Mouse (Mus musculus) heart, postnatal 14 days (tissue): ENCODE results near the gene Epb41l1. TPM values are rescaled to one million over a fixed set of nuclear protein-coding genes. Genes with fewer than 3 reads are reported as not detected.
A peak's percentile ranks its signal among the peaks of the same experiment; 100 is the strongest.

Experiments used
- DNase-seq, 2 experiments: peaks; one replicate each; pipeline ENCODE4 v3.0.0; 2021 to 2022
- intact Hi-C: fragments of 180-260 bp; cut with DNase I; formaldehyde crosslinking; loops from one replicate; pipeline ENCODE4 v1.15.1; 2025
- total RNA-seq, 2 experiments: library from RNA; stranded (reverse); gene quantifications; 2 replicates each; pipeline ENCODE4 v1.2.3; 2021

Gene Epb41l1
- total RNA-seq, 2 experiments from 2014 or later = 10.1 to 13.9 TPM

DNA sequence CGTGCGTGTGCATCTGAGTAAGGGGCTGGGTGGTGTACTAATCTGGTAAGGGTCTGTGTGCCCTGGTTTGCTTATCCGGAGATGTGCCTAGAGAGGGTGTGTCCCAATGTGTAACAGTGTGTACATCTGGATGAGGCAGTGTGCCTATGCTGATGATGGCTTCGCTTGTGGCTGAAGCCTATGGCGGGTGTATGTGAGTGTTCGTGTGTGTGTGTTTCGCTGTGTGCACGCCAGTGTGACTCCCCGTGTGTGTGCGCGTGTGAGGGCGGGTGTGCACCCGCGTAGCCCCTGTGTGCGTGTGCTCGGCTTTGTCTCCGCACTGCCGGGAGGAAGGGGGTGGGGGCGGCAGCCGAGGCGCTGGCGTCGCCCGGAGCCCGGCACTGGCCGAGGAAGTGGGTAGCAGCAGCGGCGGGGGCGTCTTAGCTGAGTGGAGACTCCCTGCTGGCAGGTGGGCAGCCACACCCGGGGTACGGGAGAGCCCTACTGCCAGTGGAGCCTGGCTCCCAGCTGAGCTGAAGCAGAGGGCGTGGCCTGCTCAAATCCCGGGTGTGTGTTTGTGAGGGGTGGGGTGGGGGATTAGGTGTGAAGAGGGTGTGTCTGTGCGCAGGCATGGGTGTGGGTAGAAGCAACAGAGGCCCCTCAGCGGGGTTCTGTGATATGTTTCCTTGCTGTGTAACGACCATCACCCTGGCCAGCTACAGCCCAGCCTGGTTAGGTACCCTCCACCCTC is 837 bp downstream of the Epb41l1 start:
- intact Hi-C loops = loop anchor here (5.0 kb wide), 1 partner anchor 76 kb away; no protein-coding TSS in a partner anchor

DNA sequence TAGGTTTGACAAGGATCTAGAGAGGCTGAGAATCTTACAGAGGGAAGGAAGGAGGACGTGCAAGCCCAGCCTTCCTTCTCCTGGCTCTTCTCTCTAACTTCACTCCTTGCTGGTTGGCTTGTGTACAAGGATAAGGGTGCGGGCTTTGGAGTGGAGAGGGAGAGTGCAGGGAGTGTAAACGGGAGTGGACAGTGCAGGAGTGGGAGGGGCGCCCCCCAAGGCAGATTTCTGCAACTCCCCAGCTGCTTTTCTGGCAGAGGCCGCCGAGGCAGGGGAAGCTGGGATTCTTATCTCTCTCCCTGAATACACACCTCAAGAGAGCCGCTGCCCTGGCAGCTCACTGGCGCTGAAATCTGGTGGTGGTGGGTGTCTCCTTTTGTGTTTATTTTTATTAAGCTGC is 1.9 kb downstream of the Epb41l1 start:
- intact Hi-C loops = loop anchor here (5.0 kb wide), 1 partner anchor 75 kb away; no protein-coding TSS in a partner anchor
- peak; percentile 10 to 24 for DNase-seq

More for the DNA sequence above, 837 bp downstream of the Epb41l1 start:
- peak; percentile 14 to 17 for DNase-seq

DNA sequence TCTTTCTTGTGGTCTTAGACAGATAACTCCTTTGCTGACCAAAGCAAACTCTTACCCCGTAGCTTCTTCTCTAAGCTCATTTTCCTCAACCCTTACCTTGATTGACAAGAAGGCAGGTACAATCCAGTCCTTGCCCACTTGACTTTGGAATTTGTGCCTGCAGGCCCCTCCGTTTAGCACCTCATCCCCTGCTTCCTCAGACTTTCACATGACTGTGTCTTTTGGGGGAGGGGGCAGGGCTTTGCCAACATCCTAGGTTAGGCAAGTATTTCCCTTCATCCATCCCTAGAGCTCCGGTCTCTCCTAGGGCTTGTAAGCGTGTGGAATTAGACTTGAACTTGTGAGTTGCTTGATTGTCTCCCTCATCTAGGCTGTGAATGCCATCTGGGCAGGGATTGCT is 3.0 kb downstream of the Epb41l1 start:
- DNase-seq = no peak
- intact Hi-C loops = loop anchor here (5.0 kb wide), 1 partner anchor 74 kb away; no protein-coding TSS in a partner anchor

DNA sequence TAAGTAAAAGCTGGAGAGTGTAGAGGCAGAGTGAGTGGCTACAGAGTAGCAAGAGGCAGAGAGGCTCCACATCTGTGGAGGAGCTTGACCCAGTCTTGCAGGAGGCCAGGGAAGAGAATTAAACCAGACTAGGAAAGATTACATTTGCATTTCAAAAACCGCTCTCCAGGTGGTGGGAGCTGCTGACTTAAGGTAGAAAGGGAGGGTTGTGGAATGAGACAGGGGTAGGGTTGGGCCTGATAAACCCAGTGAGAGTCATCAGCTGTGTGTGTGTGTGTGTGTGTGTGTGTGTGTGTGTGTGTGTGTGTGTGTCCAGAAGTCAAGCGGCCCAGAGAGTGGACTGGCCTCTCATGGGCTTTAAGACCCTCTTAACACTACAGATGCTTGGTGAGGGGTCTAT is 4.9 kb downstream of the Epb41l1 start:
- intact Hi-C loops = no loop called here
- no peak for DNase-seq

DNA sequence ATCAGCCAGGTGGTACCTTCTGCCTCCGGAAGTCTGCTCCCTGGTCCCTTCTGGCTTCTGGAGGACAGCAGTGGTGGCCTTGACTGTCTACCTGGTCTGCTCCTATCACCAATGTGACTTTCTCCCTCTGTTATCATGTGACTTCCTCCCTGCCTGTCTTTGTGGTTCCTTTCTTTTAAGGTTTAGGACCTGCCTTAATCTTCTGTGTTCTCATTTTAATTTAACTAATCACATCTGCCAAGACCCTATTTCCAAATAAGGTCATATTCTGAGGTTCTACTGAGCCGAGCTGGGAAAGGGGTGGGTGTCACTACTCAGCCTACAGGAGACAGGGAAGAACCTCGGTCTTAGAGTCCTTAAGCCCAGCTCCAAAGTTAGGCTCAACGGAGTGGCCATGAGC is 5.4 kb downstream of the Epb41l1 start:
- DNase-seq = no peak
- intact Hi-C loops = no loop called here

DNA sequence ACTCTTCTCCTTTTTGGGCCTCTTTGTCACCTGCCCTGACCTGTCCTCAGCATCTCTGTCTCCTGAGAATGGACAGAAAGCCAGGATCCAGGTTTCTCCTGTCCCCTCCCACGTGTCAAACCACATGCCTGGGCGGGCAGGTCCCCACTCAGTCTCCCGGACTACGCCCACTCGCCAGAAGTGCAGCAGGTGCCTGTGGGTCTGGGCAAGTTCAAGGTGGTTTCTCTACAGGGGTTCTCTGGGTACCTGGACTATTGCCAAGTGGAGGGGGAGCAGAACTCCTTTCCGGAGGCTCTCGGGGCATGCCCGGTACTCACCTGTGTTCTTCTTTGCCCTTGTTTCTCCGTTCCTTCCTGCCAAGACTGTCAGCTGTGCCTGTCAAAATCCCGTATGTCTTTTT is 9.1 kb downstream of the Epb41l1 start:
- no peak for DNase-seq
- intact Hi-C loops = no loop called here

DNA sequence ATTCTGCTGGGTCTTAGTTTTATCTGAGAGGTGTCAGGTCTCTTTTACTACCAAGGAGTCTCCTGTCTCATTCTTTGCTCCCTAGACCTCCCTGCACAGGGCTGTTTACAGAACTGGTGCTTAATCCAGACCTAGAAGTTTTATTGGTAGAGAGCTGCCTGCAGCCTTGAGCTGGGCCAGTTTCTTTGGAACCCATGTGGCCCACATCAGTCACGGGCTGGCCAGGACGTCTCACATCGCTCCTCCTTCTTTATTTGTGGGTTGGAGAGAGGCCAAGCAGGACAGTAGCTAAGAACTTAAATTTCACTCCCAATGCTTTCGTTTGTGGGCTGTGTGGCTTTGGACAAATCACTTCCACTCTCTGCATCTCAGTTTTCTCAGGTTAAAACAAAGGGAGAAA is 9.6 kb downstream of the Epb41l1 start:
- intact Hi-C loops = no loop called here
- no peak for DNase-seq

DNA sequence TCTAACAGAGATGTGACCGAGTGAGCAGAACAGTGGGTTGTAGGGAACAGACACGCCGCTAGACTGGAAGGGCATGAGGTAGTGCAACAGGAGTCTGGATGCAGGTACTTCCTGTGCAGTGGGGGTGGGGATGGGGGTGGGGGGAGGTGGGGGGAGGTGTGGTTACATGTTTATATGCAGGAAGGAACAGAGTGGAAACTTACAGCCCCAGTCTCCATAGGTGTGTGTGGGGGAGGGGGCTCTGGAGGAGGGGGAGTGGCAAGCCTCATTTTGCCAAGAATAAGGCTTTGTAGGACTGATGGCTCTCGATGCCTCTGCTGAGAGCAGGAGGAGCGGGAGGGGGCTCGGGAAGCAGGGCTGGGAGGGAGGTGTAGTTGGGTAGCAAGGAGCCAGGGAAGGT is 10.7 kb downstream of the Epb41l1 start:
- DNase-seq = no peak
- intact Hi-C loops = no loop called here

DNA sequence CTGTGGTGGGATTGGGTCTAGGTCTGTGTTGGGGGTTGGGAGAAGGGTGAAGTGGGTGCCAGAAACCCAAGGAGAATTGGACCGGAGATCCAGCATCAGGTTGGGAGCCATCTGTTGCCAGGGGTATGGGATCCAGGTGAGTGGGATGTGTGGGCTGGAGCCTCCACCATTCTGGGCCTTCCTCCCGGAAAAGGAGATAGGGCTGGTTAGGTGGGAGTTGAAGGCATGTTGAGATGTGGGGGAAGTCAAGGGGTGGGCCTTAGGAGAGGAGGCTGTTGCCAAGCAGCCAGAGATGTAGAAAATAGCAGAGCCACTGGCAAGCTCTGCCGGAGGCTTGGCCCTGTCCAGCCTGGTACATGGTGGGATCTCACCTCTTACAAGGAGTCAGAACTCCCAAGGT is 11.4 kb downstream of the Epb41l1 start:
- intact Hi-C loops = no loop called here
- no peak for DNase-seq

DNA sequence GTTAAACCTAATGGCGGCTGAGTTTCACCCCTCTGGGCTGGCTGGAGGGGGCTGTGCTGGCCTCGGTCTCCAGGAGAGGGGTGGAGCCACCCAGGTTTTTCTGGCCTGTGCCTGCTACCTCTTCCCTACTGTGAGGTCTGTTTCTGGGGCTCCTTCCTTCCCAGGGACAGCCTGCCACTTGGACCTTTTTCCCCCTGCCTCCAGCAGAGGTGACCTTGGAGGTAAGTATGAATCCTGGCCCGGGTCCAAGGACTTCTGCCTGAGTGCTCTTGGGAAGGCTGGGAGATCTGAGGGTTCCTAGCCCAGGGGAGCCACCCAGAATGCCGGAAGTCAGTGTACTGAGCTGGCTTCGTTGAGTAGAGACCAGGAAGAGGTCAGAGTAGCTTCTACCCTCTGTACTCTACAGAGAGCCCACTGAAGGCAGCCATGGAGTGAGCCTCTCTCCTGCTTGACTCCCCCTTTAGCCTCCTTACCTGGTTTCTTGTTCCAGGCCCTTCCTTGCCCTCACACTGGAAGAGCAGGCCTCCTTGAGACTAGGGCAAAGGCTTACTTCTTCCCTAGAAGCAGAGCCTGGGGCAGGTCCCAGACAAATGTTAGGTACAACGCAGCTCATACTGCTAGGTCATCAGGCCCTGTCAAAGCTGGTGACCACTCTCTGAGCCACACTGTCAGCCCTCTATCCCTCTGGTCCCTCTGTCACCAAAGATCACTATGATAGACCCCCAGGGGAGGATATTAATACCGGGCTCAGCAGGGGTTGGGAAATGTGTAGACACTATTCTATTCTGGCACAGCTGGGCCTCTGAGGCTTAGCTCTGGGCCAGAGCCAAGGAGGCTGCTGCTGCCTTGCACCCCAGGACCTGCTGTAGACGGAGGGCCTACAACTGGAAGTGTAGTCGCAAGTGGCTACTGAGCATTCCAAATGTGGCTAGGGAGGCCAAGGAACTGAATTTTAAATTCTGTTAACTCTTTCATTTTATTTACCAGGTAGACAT is 12.5 kb downstream of the Epb41l1 start:
- intact Hi-C loops = no loop called here
- DNase-seq = peak; percentile 27 to 41

DNA sequence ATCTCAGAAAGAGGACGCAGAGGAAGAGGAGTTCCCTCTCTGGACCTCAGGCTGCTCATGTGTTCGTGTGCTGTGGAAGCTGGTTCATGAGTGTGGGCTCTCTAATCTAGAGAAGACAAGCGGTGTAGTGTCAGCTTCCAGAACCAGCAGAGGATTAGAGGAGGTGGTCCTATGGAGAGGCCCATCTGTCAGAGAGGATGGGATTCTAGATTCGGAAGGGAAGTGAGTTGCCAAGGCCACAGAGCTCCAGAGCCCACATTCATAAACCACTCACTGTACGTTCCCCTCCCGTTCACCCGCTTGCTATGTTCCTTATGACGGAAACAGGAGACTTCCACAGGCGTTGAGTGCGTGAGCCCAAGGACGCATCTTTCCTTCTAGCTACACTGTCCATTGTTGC is 16.9 kb downstream of the Epb41l1 start:
- no peak for DNase-seq
- intact Hi-C loops = no loop called here

DNA sequence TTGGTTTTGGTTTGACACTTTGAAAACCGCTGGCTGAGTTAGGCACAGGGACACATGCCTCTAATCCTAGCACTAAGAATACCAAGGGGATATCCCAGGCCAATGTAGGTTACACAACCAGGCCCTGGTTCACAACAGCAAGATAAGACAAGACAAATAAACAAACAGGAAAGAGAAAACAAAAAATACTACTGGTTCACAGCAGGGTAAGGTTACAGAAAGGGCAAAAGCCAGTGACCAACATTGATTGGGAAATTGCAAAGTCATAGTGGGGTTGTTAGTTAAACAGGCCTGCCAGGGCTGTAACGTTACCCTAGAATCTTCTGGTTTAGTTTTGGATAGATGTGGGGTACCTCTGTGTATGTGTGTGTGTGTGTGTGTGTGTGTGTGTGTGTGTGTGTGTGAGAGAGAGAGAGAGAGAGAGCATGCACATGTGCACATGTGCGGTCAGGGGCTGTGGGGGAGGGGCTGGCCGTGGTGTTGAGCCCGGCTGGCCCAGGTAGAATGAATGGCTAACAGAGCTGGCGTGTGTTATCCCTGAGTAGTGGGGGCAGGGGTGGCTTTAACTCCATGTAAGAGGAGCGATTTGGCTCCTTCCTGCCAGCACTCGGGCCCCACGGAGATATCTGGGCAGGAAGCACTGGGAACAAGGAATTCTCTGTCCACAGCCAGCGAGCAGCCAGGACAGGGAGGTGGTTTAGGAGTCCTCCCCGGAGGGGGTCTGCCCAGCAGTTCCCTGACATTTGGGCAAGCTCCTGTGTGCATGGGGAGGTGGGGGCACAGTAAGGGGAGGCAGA is 19.2 kb downstream of the Epb41l1 start:
- intact Hi-C loops = no loop called here

DNA sequence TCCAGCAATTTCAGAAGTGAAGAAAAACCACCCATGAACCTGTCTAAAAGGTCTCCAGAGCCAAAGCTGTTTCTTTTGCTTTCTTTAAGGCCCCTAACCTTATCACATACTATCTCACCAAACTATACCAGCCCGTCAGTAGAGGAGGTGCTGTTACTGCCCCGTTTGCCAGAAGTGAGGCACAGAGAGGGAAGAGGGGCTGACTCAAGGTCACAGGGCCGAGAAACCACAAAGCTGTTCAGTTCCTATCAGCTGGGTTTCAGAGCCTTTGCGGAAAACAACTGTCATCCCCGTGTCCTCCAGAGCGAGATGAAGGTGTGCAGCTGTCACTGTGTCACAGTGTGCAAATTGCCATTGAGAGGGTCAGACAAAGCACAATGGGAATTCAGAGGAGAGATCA is 21.2 kb downstream of the Epb41l1 start:
- intact Hi-C loops = no loop called here
- DNase-seq = no peak

More for the DNA sequence above, 19.2 kb downstream of the Epb41l1 start:
- peak; percentile 17 to 47 for DNase-seq

DNA sequence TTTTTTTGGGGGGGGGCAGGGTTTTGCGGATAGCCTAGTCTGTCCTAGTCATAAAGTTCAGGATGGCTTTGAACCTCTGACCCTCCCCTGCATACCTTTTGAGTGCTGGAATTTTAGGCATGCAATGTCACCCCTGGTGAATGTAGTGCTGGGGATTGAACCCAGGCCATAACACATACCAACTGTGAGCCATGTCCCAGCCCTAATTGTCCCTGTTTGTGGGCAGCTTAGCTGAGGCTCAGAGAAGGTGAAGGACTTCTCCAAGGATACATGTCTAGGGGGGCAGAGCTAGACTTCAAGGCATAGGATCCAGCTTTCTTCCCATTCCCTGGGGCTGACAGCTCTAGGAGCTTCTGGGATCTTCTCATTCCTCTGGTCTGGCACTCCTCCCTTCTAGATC is 22.6 kb downstream of the Epb41l1 start:
- intact Hi-C loops = no loop called here
- DNase-seq = no peak

DNA sequence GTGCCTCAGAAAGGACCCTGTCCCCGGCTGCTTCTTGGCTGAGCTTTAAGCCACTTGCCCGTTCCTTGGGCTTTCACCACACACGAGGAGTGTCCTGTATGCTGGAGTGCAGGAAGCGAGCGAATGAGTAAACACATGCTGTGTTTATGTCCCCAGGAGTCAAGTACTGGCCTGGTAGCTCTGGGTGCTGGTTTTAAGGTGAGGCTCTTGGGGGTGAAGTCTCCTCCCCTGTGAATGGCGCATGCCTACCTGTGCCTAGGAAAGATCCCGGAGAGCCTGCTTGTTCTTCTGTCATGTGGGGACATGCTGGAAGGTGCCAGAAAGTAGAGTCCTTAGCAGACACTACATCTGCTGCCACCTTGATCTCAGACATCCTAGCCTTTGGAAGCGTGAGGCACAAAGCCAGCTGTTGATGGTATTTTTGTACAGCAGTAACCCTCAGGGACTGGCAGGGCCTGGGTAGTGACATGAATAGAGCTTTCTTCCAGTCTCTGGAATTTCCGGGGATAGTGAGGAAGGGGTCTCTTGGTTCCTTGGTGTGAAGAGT is 25.9 kb downstream of the Epb41l1 start:
- DNase-seq = no peak
- intact Hi-C loops = no loop called here

DNA sequence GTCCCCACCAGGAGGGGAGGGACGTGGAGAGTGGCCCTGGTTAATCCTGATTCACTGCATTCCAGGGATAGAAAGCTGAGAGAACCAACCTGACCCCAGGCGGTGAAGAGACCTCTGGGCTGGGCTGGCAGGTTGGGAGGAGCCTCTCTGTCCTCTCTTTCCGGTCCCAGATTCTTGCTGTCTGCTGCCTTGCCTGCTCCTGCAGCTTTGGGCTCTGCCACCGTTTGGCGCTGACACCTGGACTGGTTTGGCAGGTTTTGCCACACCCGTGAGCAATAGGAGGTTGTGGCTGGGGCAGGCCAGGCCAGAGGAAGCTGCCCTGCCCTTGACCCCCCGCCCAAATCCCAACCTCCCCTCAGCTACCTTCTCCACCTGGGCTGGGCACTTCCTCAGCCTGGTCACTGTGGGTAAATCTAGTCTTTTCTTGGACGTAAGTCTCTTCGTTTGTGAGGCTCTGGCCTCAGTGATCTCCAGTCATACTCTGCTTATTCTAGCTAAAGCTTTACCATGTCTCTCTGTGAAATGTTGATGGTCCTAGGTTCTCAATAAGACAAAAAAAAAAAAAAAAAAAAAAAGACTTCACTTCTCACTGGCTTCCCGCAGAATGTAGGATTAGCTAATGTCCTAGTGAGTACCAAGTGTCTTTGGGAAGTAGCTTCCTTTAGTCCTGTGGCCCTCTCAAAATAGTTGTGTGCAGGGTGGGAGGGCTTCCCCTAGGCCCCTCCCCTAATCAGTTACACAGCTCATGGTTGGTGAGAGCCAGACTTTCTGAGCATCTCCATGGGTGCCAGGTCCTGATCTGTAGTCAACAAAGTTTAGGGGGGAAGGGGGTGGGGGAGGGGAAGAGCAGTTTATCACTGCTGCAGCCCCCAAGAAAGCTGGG is 26.9 kb downstream of the Epb41l1 start:
- intact Hi-C loops = no loop called here

DNA sequence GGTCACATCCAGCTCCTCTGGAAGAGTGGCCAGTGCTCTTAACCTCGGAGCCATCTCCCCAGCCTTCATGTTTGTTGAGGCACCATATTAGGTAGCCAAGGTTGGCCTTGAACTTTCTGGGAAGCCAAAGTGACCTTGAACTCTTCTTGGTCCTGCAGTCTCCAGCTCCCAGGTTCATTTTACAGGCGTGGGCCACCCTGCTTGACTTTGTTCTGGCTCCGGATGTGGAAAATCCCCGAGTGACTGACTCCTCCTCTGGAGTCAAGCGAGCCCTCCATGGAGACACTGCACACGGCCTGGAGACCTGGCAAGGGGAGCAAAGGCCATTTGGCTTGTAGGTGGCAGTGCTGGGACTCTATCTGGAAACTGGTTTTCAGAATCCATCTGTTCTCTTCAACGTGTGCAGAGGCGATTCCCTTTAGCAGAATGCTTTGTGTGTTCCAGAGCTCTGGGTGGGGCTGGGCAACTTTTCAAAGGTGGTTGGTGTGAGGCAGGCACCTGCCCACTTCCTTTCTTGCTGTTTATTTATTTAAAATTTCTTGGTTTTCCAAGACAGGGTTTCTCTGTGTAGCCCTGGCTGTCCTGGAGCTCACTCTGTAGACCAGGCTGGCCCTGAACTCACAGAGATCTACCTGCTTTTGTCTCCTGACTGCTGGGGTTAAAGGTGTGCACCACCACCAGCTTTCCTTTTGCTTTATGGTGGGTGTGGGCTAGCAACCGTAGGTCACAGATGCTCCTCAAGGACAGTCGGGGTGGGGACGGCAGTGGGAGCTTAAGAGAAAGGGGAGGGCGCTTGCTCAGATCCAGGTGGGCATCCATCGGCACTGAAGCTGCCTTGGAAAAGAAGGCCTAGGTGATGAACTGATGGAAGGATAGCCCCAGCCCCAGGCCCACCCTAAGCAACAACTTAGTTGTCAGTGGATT is 30.8 kb downstream of the Epb41l1 start:
- intact Hi-C loops = no loop called here
- no peak for DNase-seq

More for the DNA sequence above, 26.9 kb downstream of the Epb41l1 start:
- DNase-seq = no peak

DNA sequence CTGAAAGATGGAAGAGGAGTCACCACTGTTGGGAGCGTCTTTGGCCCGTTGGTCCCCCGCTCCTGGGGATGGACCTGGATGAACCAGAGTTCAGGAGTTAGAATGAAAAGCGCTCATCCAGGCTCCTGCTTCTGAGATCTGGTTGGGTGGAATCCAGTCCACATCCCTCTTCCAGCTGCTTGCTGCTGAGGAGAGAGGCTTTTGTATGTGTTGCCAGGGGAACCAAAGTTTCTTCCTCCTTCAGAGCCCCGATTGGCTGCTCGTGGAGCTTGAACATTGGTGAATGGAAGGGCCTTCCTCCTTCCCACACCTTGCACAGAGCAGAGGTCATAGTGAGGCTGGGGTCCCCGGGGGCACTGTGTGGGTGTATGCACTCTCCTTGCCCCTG is 31.4 kb downstream of the Epb41l1 start:
- intact Hi-C loops = no loop called here

More for the DNA sequence above, 31.4 kb downstream of the Epb41l1 start:
- DNase-seq = no peak
